Mouse (Mus musculus) forebrain, embryonic 11.5 days (tissue): ENCODE results near the gene 1700029H14Rik. TPM values are rescaled to one million over a fixed set of nuclear protein-coding genes. Genes with fewer than 3 reads are reported as not detected.

Source experiments
- ATAC-seq: fragments of 200-750 bp; cut with Nextera tagmentation; replicated peaks from 2 replicates; pipeline ENCODE4 v1.8.0; 2017; ENCODE audit warnings: moderate TSS enrichment; ENCODE audit not compliant: low FRiP score
- DNase-seq: peaks from one replicate; pipeline ENCODE4 v3.0.0-alpha.2; 2017; ENCODE audit warnings: low spot score
- H3K27ac ChIP-seq: fragments of 300-500 bp; sonication (generic); 2 replicates; pipeline ENCODE4 v1.5.1; 2014; ENCODE audit warnings: low read depth, low read length
- H3K27me3 ChIP-seq: fragments of 300-500 bp; sonication (generic); 2 replicates; pipeline ENCODE4 v1.6.1; 2014; ENCODE audit warnings: mild to moderate bottlenecking, low read length, mixed read lengths; ENCODE audit not compliant: control insufficient read depth, insufficient read depth
- H3K36me3 ChIP-seq: fragments of 300-500 bp; sonication (generic); 2 replicates; pipeline ENCODE4 v1.6.1; 2014; ENCODE audit warnings: mild to moderate bottlenecking, low read length, moderate library complexity, mixed read lengths; ENCODE audit not compliant: control insufficient read depth, insufficient read depth
- H3K4me1 ChIP-seq: fragments of 300-500 bp; sonication (generic); replicated peaks from 2 replicates; pipeline ENCODE4 v1.6.1; 2014; ENCODE audit warnings: low read length, mixed read lengths; ENCODE audit not compliant: control insufficient read depth, insufficient read depth
- H3K4me2 ChIP-seq: fragments of 300-500 bp; sonication (generic); 2 replicates; pipeline ENCODE4 v1.6.1; 2014; ENCODE audit warnings: low read depth, mild to moderate bottlenecking, low read length, moderate library complexity, mixed read lengths; ENCODE audit not compliant: severe bottlenecking
- H3K4me3 ChIP-seq: fragments of 300-500 bp; sonication (generic); 2 replicates; pipeline ENCODE4 v1.5.1; 2014; ENCODE audit warnings: low read depth, low read length
- H3K9ac ChIP-seq: fragments of 300-500 bp; sonication (generic); 2 replicates; pipeline ENCODE4 v1.6.1; 2014; ENCODE audit warnings: low read length
- H3K9me3 ChIP-seq: fragments of 300-500 bp; sonication (generic); 2 replicates; pipeline ENCODE4 v1.6.1; 2016; ENCODE audit warnings: low read length, mixed read lengths; ENCODE audit not compliant: control insufficient read depth
- WGBS: fragments of 180-500 bp; shearing (Covaris S2); extraction: QIAGEN DNeasy Blood & Tissue Kit; methylation state at CpG from one replicate; pipeline ENCODE4 v1.1.7; 2014; 5-methylcytosine and 5-hydroxymethylcytosine counted together
- polyA plus RNA-seq: library from polyadenylated mRNA; unstranded; fragments of >200 nt; fragmentation: Nextera tagmentation; extraction: Ambion mirVana; gene quantifications from 2 replicates; pipeline ENCODE4 v1.2.1, GENCODE M21; 2014

Gene 1700029H14Rik
- polyA plus RNA-seq, 1 experiment from 2014 or later, result not detected

- Histone ChIP-seq H3K9me3 (no peaks in the 10 kb centered on the region), H3K9ac (no peak overlapping the region), H3K4me3 (no peak overlapping the region), H3K27me3 (no peaks in the 10 kb centered on the region), H3K27ac (no peak overlapping the region), H3K4me1 (no peaks in the 10 kb centered on the region), H3K4me2 (no peak overlapping the region), H3K36me3 (no peaks in the 10 kb centered on the region)
- DNase-seq (no peak), ATAC-seq (no peak)
- 67% methylated on average over 4 of the region's 4 CpGs for WGBS
Measured at GRCm38 (mm10) chr8:13506849-13507248, 55.4 kb downstream of the 1700029H14Rik start.

- no peak for ATAC-seq
- Histone ChIP-seq H3K9me3 (no peaks in the 10 kb centered on the region), H3K27me3 (no peaks in the 10 kb centered on the region)
Measured at GRCm38 (mm10) chr8:13504894-13505674, 57.2 kb downstream of the 1700029H14Rik start.

GRCm38 (mm10) chr8:13503936-13504606 lies 58.2 kb downstream of the 1700029H14Rik start:
- Histone ChIP-seq H3K27ac (no peak overlapping the region), H3K4me1 (no peaks in the 10 kb centered on the region), H3K4me2 (no peak overlapping the region), H3K27me3 (no peaks in the 10 kb centered on the region), H3K9ac (no peak overlapping the region), H3K9me3 (no peaks in the 10 kb centered on the region), H3K36me3 (no peaks in the 10 kb centered on the region), H3K4me3 (no peak overlapping the region)
- DNase-seq, result no peak
- WGBS, result 87% methylated on average over 8 of the region's 8 CpGs
- ATAC-seq, result no peak

More at GRCm38 (mm10) chr8:13504894-13505674, 57.2 kb downstream of the 1700029H14Rik start:
- Histone ChIP-seq H3K27ac (no peak overlapping the region), H3K4me3 (no peak overlapping the region), H3K4me2 (no peak overlapping the region), H3K36me3 (no peaks in the 10 kb centered on the region), H3K9ac (no peak overlapping the region), H3K4me1 (no peaks in the 10 kb centered on the region)
- DNase-seq, result no peak

- no peaks in the 10 kb centered on the region for H3K4me1 ChIP-seq
- no peaks in the 10 kb centered on the region for H3K36me3 ChIP-seq
- WGBS, result 87% methylated on average over 3 of the region's 3 CpGs
- no peak overlapping the region for H3K9ac ChIP-seq
- H3K9me3 ChIP-seq, result no peaks in the 10 kb centered on the region
- no peak overlapping the region for H3K4me2 ChIP-seq
- H3K4me3 ChIP-seq, result no peak overlapping the region
- ATAC-seq, result no peak
- no peak overlapping the region for H3K27ac ChIP-seq
- DNase-seq, result no peak
- H3K27me3 ChIP-seq, result no peaks in the 10 kb centered on the region
Measured at GRCm38 (mm10) chr8:13501221-13501620, 61.0 kb downstream of the 1700029H14Rik start.

Other genes starting within 250 kb of the 1700029H14Rik start
- gene Tfdp1, start 223.7 kb downstream of the 1700029H14Rik start, polyA plus RNA-seq, result 237 and 244 TPM in 2 replicates
- gene Atp4b, start 165.6 kb downstream of the 1700029H14Rik start, polyA plus RNA-seq, result not detected in 2 replicates
- 0.05 TPM in 2 replicates for gene Grk1, start 157.4 kb downstream of the 1700029H14Rik start, polyA plus RNA-seq
- 0.39 TPM in 1 of 2 replicates, not detected in the other for gene Tmem255b, start 127.3 kb downstream of the 1700029H14Rik start, polyA plus RNA-seq
- 9.8 and 10.5 TPM in 2 replicates for gene Gas6, start 68.0 kb downstream of the 1700029H14Rik start, polyA plus RNA-seq
- gene Rasa3, start 115.1 kb upstream of the 1700029H14Rik start, polyA plus RNA-seq, result 28.0 and 28.6 TPM in 2 replicates
- gene Cfap97d2, start 143.4 kb upstream of the 1700029H14Rik start, polyA plus RNA-seq, result 0.96 and 1.3 TPM in 2 replicates
- gene Cdc16, start 195.2 kb upstream of the 1700029H14Rik start, polyA plus RNA-seq, result 245 and 247 TPM in 2 replicates
- 42.9 and 45.4 TPM in 2 replicates for gene Upf3a, start 223.2 kb upstream of the 1700029H14Rik start, polyA plus RNA-seq